Mouse (Mus musculus) NIH3T3 (cell line): ENCODE results near the gene Camta2.
A peak's percentile ranks its signal among the peaks of the same experiment; 100 is the strongest.

Source experiments
- DNase-seq: peaks from one replicate; pipeline ENCODE4 v3.0.0-alpha.2; 2012; ENCODE audit warnings: low read depth

Camta2 gene

DNA sequence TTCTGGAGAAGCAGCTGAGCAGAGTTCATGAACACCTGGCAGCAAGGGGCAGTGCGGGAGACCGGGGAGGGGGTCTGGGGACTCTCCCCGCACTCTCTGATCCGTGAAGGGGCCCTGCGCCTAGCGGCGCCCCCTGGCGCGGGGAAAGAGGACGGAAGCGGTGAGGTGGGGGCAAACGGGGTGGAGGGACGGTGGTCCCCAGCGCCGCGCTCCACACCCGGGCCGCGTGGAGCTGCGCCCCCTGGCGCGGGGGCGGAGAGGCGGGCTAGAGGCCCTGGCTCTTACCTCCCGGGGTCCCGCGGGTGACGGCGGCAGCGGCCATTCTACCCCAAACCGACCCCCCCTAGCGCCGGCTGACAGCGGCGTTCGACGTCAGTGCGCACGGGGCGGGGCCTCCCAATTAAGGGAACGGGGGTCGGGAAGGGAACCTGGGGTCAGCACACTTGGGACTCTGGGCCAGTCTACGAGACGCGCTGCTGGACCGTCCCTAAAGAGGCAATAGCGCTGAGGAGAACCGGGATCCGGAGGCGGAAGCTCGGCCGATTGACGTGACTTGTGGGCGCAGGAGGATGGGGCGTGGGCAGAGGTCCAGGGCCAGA, at the start of gene Camta2:
Gene Camta2 (minus strand): TSS at position 505 of the 599 bp plus-strand sequence.
- peak; percentile 90 for DNase-seq

DNA sequence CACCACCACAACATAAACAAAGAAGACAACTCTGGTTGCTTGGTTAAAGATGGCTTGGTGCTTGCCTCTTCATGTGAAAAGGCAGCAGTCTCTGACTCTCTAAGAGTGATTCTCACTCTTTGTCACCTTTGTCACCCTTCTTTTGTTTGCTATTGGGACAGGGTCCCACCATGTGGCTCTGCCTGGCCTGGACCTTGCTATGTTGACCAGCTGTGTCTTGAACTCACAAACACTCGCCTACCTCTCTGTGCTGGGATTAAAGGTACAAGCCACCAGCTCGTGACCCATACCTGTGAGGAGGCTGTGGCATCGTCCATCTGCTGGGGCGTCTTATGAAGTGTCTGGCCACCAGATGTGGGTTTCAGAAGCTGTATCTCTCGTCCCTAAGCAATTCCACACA, 45.4 kb upstream of the Camta2 start:
- DNase-seq: no peak

DNA sequence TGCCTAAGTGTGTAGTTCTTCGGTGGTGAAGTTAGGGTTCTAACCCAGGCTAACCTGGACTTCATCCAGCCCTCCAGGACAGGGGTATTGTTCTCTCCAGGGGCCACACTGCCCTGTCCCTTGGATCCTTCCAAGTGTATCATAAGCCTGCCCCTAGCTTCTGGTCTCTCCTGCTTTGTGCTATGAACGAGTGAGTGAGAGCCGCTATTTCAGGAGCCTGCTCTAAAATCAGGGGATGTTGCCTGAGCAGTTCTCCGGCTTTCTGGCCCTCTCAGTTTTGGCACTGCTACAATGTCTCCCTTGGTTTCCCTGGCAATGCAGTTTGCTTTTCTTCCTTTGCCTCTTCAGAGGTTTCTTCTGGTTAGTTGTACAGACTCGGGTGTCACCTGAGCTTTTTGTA, 43.3 kb upstream of the Camta2 start:
- DNase-seq: no peak

DNA sequence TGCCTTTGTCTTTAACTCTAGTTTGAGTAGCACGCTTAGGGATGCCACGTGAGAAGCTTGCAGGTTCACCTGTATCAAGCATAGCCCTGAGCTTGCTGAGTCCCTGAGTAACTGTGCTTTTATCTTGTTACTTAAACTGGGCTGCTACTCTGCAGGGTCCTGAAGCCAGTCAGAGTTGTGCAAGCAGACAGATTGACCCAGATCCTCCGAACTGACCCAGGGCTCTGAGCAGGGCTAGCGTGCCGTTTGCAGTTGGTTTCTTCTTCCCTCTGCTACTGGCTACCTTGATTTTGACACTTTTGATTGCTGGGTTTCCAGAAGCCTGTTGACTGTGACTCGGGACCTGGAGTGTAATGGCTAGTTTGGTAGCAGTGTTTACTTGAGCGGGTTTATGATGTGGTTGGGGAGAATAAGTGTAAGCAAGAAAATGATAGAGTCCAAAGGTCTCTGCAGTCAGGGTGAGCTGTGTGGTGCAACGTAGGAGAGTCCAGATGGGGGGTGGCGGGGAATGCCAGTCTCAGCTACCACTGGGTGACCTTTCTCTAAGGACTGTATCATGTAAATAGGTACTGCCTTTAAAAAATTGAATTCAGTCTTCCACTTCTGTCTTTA, 42.6 kb upstream of the Camta2 start:
- no peak for DNase-seq

DNA sequence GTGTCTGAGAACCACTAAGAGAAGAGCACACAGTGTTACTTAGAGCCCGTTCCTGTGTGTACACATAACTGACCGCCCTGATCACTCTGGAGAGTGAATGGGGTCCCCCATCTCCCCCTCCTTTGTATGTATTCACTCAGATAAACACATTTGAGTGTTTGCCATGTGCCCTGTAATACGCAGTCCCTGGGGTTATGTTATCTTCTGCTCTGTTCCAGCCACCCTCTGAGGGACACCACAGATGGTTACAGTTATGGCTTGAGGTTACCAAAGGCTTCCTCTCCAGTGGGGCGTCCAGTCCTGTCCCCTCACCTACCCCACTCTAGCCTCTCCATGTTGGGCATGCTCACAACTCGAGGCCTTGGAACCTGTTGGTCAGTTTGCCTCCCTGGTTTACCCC, 39.5 kb upstream of the Camta2 start:
- DNase-seq: no peak

DNA sequence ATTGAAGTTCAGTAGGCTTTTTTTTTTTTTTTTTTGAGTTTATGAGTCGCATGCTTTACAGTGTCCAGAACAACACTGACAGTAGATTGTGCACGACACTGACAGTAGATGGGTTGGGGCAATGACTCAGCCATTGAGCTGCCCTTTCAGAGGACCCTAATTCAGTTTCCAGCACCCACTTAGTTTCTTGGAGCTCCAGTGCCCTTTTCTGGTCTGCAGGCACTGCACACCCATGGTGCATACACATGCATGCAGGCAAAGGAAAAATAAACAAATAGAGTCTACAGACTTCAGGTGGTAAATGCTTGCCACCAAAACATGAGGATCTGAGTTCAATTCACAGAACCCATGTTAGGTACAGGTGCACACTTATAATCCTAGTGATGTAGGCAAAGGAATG, 38.7 kb upstream of the Camta2 start:
- no peak for DNase-seq

DNA sequence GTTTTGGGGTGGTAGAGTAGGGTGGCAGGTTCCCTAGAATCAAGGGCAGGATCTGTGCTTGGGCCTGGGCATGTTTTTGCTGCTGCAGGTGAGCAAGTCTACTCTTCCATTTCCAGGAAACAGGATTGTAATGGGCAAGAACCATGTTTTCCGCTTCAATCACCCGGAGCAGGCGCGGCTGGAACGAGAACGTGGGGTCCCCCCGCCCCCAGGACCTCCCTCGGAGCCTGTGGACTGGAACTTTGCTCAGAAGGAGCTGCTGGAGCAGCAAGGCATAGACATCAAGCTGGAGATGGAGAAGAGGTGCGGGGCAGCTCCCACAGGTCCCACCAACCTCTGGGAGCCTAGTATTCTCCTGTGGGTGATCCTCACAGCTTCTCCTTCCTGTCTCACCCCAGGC, 36.8 kb upstream of the Camta2 start:
- no peak for DNase-seq

DNA sequence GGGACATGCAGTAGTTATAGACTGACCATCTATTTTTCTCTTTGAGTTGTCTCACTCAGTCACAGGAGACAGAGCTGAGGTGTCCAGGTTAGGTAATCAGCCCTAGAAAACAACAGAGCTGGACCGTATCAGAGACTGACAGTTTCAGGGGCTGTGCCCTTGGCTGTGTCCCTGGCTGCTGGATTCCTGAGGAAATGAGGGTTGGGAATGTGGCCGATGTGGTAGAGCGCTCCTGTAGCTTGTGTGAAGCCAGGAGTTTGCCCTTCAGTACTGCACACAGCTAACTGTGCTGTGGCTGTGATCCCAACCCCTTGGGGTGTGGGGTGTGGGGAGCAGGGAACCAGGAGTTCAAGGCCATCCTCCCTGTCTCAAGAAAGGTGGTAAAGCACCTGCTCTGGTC, 33.2 kb upstream of the Camta2 start:
- DNase-seq: no peak

DNA sequence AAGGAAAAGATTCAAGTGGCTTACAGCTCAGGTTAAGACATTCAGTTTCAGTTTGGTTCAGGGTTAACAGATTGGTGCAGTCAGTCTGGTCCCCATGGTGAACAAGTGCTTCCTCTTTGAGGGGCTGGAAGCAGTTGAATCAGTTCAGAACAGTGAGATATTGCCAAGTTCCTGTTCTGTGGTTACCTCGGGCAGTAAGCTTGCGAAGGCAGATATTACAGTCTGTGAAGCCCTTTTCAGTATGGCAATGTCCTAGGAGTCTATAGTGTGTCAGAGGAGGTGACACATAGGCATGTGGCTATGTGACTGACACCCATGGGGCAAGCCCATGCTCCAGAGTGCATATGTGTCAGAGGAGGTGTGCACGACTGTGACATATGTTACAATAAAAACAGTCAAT, 32.7 kb upstream of the Camta2 start:
- DNase-seq: no peak

DNA sequence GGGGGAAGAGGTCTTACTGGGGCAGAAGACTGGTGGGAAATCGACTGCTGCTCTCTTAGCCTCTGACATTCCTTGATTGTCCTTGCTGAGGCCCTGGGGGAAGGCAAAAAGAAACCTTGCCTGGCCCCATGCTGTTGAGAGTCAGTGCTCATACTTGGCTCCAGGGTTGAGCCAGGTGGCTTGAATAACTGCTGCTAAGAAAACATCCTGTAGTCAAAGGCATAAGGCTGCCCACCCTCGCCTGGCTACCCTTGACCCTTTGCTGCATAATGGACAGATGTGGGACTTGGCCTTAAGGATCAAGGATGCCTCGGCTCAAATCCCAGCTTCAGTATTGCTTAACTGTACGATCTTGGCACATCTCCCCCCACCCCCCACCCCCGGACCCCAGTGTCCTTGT, 30.6 kb upstream of the Camta2 start:
- no peak for DNase-seq

DNA sequence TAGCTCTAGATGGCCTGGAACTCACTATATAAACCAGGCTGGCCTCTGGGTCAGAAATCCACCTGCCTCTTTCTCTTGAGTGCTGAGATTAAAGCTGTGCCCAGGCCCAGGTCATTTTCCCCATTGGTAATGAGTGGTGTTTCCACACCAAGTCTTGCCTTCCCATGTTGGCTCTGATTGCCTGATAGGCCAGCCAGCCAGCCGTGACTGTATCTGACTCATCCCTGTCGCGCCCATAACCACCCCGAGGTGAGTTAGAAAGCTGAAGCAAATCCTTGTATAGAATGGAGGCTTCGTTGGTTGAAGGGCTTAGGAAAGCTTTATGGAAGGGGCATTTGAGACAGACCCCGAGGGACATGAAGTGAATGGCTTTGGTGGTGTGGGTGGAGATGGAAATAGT, 27.9 kb upstream of the Camta2 start:
- DNase-seq: peak; percentile 82

DNA sequence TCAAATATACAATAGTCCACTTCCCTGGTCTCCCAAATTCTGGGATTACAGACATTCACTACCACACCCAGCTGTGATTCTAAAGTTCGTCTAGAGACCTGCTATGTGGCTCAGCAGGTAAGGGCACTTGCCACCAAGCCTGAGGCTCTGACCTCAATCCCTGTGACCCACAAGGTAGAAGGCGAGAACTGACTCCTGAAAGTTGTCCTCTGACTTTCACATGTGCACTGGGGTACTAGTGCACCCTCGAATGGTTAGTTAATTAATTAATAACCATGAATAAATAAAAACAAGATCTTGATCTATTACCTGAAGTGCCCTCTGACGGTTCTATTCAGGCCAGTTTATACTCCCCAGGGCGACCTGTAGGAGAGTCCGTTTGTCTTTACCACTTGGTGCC, 25.3 kb upstream of the Camta2 start:
- no peak for DNase-seq

DNA sequence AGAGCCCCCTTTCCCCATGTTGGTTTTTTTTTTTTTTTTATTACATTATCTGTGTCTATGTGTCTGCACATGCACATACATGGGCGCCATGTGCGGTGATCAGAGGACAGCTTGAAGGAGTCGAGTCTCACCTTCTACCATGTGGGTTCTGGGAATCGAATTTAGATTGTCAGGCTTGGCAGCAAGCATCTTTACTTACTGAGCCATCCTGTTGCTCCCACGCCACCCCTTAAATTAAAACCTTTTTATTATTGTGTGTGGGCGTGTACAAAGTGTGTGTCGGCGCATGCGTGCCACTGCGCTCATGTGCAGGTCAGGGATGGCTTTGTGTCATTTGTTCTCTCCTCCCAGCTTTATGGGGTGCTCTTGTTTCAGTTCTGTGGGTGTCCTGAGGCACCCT, 23.1 kb upstream of the Camta2 start:
- DNase-seq: no peak

DNA sequence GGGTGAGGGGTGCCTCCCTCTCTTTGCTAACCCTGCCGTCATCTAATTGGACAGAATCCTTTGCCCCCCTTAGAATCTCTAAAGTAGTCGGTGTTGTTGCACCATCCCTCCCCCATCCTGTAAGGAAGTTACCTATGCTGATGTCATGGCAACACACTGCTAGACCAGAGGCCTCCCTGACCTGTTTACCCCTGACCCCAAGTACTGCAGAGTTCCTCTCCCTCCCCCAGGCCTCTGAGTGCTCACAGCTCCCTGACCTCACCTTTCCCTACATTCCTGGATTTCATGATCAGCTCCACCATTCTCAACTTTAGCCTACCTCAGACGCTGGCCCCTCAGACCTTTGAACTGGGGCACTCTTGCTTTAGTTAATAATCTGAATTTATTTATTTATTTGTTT, 18.2 kb upstream of the Camta2 start:
- DNase-seq: no peak

DNA sequence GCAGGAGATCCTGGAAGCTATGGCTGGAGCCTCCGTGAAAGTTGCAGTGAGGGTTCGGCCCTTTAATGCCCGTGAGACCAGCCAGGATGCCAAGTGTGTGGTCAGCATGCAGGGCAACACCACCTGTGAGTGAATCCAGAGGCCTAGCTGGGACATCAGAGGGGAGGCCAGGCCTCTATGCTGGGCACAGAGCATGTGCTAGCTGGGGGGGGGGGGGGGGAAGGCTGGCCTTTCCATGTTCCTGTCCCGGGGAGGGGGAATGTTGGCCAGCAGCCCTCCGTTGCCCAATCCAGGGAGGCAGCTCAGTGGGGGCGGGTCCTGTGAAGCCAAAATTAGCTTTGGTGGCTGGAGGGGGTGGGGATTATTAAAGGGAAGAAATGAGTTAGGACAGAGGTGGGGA, 14.9 kb upstream of the Camta2 start:
- DNase-seq: peak; percentile 68

DNA sequence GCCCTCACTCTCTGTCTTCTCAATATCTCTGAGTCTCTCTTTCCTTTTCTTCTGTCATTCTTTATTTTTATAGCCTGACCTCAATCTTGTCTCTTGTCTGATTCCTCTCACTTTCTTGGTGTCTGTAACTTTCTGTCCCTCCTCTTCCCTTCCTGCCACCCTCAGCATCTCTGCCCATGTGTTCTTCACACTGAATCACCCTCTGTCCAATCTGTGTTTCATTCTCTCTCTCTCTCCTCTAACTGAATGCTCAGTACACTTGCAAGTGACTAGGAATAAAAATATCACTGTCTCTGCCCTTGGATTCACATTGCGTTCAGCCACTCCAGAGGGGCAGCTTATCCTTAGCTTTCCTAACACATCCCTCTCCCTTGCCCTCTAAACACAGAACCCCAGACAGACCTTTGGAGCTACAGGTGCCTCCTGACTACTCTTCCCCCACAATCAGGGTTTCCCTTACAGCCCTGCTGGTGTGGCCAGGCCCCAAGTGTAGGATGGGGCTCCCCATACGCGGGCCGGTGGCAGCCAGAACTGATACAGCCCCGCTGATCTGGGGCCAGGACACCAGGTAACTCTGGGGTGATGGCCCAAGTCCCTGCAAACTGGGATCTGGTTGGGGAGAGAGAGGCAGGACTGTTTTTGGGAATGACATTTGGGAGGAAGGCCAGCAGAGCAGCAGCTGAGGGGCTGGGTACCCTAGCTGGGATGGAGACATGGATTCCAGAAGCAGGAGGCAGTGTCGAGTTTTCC, 14.3 kb upstream of the Camta2 start:
- DNase-seq: no peak

DNA sequence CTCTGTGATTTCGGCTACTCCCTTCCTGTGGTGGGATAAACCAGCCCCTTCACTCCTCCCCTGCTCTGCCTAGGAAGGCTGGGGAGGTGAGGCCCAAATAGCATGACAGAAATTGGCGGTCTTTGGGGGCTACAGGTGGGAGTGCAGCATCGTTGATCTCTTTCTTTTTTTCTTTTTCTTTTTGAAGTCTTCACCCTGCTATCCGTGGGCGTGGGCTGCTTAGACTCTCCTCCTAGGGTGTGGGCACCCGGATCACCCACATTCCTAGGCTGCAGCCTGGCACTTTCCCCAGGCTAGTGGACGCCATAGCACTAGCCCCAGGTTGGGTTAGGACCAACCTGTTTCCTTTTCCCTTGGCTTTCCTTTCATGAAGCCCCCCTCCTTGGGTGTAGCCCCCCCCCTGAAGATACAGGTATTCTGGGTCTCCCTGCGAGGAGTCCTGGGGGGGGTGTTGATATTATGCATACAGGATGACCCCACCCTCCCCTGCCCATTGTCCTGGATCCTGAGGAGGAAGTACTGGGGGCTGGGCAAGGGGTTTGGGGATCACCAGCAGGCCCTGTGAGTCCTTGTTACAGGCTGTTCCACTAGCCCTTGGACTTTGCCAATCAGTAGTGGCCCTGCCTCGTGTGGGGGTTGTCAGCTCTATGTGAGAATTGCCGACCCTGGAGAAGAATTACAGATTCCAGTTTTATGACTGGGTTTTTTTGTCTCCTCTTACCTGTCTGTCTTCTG, 13.5 kb upstream of the Camta2 start:
- DNase-seq: peak; percentile 25

DNA sequence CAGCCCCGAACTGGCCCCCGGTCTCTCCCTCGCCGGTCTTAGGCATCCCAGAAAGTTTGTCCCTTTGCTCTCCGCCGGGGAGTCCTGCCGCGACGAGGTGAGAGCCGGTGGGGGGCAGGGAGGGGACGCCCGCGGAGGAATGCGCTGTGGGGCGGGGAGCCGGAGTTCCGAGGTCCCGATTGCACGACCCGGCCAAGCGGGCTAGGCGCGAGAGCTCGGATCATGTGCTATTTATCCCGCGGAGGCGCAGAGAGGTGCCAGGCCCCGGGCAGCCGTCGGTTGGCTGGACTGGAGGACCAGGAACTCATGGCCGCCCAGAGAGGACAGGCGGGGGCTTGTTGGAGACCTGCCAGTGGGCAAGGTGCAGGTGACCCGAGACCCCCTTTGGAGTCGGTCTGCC, 12.7 kb upstream of the Camta2 start:
- peak; percentile 70 for DNase-seq

DNA sequence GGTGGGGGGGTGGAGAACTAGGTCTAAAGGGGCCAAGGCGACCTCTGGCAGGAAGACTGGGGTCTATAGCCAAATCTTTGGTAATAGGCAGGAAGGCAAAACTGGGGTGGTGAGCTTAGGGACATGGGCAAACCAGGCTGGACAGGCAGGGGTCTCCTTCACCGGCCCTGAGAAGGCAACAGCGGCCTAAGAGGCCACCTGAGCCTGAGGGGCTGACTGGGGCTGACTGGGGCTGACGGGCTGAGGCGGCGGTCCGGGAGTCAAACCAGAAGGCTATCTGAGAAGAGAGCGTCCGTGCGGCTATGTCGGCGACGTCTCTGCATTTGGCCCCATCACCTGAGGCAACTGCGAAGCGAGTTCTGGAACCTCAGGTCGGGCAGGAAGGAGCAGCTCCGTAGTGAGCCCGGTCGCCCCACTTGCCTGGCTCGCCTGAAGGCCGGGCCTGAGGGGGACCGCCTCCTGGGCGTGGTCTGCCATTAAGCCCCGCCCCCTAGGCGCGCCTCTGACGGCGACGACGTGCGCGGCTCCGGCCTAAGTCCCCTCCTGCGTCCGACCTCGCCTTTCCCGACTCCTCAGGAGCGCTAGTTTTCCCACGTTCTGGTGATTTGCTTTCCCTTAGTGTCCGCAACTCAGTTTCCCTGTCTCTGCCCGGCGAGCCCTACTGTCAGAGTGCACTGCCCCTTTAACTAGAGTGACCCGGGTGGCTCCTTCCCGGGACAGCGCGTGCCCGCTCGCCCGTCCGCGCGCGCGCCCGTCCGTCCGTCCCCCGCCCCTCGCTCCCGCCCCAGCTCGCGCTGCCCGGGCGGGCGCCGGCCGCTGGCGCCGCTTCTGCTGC, 12.0 kb upstream of the Camta2 start, which contains the start of the genes Inca1 and Kif1c:
Gene Inca1 (minus strand): TSS at position 434 of the 835 bp plus-strand sequence.
Gene Kif1c (plus strand): TSS at position 827 of the 835 bp plus-strand sequence.
- DNase-seq: peak; percentile 98

DNA sequence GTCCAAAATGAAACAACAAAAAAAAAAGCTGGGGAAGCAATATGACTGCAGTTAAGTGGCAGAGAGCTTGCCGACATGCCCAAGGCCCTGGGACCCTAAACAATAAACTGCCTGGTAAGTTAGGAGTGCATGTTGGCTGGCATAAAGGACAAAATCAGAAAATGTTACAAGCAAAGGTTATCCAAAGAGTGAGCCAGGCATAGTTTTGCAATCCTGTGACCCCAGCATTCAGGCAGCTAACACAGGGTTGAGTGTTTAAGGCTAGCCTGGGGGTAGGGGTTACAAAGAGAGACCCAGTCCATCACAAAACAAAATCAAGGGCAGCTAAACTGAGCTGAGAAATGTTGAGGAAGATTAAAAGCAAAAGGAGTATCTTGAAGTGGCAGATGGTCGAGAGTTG, 11.1 kb upstream of the Camta2 start:
- no peak for DNase-seq

DNA sequence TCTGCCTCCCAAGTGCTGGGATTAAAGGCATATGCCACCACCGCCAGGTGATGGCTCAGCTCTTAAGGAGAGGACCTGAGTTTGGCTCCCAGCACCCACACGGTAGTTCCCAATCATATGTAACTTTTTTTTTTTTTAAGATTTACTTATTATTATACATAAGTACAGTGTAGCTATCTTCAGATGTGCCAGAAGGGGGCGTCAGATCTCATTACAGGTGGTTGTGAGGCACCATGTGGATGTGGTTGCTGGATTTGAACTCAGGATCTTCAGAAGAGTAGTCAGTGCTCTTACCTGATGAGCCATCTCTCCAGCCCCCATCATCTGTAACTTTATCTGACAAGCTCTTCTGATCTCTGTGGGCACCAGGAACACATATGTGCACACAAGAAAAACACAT, 9.5 kb upstream of the Camta2 start:
- peak; percentile 38 for DNase-seq

DNA sequence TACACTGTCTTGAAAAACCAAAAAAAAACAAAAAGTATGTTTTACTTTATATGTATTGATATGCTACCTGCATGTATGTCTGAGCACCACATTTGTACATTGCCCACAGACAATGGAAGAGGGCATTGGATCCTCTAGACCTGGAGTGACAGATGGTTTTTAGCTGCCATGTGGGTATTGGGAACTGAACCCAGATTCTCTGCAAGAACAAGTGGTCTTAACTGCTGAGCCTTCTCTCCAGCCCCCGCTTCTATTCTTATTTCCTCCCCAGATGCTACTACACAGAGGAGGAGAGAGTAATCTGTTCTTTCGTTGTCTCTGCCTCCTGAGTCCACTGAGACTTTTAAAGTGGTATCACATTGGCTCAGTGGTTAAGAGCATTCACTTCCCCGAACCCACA, 5.6 kb upstream of the Camta2 start:
- DNase-seq: no peak
